Mouse (Mus musculus) mouse trophoblast stem cell (cell line): Measurements from ENCODE around the gene Slc25a12.

Source experiments
- in situ Hi-C, 2 experiments: fragments of 300-500 bp; cut with MseI, MboI; formaldehyde crosslinking; loops; 2 replicates in 1 of 2; 3 replicates in 1 of 2; pipeline ENCODE4 v1.15.1; 2025

The Slc25a12 gene

GRCm38 (mm10) chr2:71309726-71310125 lies 57.8 kb downstream of the Slc25a12 start:
- in situ Hi-C loops = no loop called here

DNA sequence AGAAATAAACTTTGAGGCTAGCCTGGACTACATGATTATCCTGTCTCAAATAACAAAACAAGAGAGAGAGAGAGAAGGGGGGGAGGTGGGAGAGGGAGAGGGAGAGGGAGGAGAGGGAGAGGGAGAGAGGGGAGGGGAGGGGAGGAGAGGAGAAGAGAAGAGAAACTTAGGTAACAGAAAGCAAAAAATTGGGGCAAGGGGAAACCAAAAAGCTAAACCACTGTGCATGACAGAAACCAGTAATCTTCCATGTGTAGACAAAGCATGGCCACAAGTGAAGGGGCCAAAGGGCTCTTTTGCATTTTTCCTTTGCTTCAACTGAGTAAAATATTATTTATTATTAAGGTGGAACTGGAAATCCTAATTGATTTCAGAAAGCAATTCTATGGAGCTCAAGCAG lies 61.2 kb downstream of the Slc25a12 start:
- in situ Hi-C loops = no loop called here

DNA sequence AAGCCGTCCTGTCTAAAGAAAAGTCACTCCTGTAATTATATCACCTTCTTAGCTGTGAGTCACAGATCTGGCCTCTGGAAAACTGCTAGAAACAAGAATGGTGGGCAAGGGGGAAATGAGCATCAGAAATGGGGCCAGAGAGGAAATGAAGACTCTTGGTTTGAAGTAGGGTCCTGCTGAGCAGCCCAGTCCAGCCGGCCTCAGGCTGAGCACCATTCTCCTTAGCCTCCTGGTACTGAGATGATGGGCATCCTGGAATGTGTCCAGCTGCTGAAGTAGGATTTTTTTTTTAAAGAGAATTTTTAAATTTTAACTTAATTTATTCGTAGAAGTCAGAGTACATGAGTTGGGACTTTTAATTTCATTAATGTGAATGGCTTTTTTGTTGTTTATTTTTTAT lies 62.7 kb downstream of the Slc25a12 start:
- in situ Hi-C loops = no loop called here

- in situ Hi-C loops = no loop called here
These were observed 64.3 kb downstream of the Slc25a12 start for GRCm38 (mm10) chr2:71303221-71303620.

- in situ Hi-C loops = no loop called here
These were observed 65.3 kb downstream of the Slc25a12 start for GRCm38 (mm10) chr2:71302156-71302663.

DNA sequence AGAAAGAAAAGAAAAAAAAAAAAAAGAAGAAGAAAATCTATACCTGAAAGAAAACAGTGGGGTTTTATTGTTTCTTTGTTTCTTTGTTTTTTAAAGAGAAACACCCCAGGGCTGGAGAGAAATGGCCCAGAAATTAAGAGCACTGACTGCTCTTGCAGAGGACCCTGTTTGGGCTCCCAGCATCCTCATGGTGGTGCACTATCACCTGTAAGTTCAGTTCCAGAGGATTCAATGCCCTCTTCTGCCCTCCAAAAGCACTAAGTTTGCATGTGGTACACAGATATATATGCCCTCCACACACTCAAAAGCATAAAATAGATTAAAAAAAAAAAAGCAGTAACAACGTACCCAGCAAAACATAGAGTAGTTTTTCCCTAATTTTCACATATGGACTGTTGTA lies 68.8 kb downstream of the Slc25a12 start:
- in situ Hi-C loops = no loop called here

GRCm38 (mm10) chr2:71297501-71297900 lies 70.0 kb downstream of the Slc25a12 start:
- in situ Hi-C loops = no loop called here

DNA sequence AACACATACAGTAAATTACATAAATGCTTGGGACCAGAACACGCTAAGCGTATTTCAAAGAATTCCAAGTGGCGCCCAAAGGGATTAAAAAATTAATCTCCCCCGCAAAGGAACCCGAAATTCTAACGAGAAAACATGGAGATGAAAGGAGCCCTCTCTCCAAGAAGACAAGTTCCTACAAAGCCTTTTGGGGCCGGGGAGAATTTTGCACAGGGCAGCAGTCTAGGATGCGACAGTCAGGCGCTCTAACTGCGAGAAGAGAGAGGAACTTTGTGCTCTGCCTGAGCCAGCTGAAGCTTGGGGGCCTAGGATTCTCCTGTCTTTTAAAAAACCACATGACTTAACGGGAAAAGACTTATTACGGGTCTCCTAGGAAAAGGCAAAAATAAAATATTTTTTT lies 71.7 kb downstream of the Slc25a12 start:
- in situ Hi-C loops = no loop called here

DNA sequence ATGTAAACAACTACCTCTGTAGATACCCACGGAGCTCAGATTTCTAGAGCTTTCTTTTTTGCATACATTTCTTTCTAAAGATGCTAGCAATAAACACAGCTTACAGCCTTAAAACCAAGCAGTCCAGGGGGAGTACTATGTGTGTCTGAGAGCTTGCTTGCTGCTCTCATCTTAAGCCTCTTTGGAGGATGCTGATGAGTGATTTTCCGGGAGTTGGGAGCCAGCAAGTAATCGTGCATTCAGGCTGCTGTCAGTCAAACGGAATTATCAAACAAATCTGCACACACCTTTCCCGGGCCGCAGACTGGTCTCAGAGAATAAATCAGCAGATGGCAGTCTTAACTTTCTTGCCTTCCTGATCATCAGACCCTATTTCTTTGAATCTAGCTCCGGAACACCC lies 73.1 kb downstream of the Slc25a12 start:
- in situ Hi-C loops = no loop called here

DNA sequence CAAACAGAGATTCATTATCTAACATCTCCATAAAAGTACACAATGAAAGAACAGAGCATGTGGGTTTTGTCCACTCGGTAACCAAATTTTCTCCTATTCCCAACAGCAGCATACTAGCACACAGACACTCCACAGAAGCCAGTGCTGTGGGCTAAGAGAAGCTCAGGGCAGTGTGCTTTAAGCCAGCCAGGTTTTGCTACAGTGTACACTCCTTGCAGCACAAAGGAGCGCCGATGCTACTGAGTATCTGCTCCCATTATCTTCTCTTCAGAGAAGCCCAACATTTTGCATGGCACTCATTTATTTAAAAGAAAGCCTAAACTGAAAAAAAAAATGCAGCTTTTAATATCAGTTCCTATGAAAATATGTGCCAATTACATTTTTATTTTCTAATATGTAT lies 73.6 kb downstream of the Slc25a12 start:
- in situ Hi-C loops = no loop called here

- in situ Hi-C loops = no loop called here
These were observed 76.0 kb downstream of the Slc25a12 start for GRCm38 (mm10) chr2:71291566-71291965.

GRCm38 (mm10) chr2:71290107-71290775 lies 77.3 kb downstream of the Slc25a12 start:
- in situ Hi-C loops = no loop called here

GRCm38 (mm10) chr2:71281981-71282380 lies 85.6 kb downstream of the Slc25a12 start:
- in situ Hi-C loops = no loop called here

- in situ Hi-C loops = no loop called here
These were observed 88.5 kb downstream of the Slc25a12 start for GRCm38 (mm10) chr2:71278791-71279775.

GRCm38 (mm10) chr2:71275734-71276133 lies 91.8 kb downstream of the Slc25a12 start:
- in situ Hi-C loops = no loop called here

- in situ Hi-C loops = no loop called here
These were observed 93.4 kb downstream of the Slc25a12 start for GRCm38 (mm10) chr2:71273955-71274679.

DNA sequence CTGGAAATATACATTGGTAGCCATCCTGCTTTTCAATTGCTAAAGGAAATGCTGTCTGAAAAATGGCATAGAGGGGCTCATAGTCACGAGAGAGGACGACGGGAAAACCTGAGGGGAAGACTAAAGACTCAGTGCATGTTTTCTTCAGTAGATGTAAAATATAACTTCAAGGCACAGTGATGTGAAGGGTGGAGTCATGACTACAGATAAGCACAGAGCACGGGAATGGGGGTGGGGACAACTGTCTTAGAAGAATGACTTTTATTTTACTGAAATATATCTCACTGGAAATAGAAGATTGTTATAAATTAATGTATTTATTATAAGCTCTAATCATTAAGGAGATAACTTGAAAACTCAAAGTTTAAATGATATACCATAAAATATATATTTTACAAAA lies 97.5 kb downstream of the Slc25a12 start:
- in situ Hi-C loops = no loop called here

- in situ Hi-C loops = no loop called here
These were observed 98.2 kb downstream of the Slc25a12 start for GRCm38 (mm10) chr2:71269332-71269731.

GRCm38 (mm10) chr2:71268691-71269090 lies 98.9 kb downstream of the Slc25a12 start:
- in situ Hi-C loops = no loop called here

DNA sequence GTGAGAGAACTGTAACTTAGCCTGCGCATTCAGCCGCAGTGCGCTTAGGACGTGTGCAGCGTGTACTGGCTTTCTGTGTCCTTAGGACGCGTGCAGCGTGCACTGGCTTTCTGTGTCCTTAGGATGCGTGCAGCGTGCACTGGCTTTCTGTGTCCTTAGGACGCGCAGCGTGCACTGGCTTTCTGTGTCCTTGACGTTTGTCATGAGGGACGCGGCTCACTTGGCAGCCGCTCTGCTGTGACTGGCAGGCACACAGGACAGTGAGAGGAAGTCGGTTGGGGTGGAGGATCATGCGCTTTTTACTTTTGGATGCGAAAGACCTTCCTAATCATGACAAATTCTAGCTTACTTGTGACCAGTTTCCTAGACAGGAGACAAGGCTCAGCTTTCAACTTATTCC lies 103.0 kb downstream of the Slc25a12 start:
- in situ Hi-C loops = no loop called here

- in situ Hi-C loops = no loop called here
These were observed 111.0 kb downstream of the Slc25a12 start for GRCm38 (mm10) chr2:71256581-71256980.

DNA sequence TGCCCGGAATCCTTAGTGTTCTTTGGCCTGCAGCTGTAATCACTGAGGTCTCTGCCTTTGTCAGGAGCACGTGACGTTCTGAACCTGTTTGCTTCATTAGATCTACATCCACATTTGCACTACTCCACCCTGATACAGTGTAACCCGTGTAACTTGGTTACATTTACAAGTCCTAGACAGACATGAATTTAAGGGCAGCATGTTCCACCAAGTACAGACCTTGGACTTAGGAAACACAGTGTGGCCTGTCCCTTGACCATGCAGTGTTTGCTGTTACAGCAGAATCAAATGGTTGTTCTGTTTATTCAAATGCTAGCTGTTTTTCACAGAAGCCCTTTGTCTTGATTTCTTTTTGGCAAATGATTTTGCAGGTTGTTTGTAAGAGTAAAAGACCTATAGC lies 112.7 kb downstream of the Slc25a12 start:
- in situ Hi-C loops = no loop called here
